Mouse (Mus musculus): ENCODE data around the gene Gm21974.
"Not testable (repeated sequence)": the region's sequence is repeated elsewhere in the genome, so short reads cannot be mapped to it uniquely, and the experiment has no call there.

Gene Gm21974

GRCm38 (mm10) chr7:127915293-127915692, 20.0 kb upstream of the Gm21974 start:
- DNase-seq (ENCODE audit: low spot score in 2 of 2) = no peak

GRCm38 (mm10) chr7:127912938-127913337, 17.7 kb upstream of the Gm21974 start:
- no peak for DNase-seq (ENCODE audit: low spot score in 2 of 2)

DNA sequence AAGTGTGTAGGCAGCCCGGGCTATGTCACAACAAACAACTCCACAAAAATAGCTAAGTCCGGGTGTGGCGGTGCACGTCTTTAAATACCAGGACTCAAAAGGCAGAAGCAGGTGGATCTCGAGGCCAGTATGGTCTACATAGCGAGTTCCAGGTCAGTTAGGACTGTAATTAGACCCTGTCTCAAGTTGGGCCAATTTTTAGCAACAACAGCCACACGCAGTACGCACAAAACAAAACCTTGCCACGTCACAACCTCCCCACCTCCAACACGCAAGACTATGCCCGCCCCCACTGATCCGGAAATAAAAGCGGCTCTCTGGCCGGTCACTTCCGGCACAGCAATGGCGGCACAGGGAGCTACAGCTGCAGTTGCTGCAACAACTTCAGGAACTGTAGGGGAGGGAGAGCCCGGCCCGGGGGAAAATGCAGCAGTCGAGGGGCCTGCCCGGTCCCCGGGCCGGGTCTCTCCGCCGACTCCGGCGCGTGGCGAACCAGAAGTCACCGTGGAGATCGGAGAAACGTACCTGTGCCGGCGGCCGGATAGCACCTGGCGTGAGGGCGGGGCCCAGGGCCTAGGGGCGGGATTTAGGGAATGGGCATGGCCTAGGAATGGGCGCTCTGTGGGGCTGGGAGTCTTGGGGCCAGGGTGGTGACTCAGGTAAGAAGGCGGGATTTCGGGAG, 17.1 kb upstream of the Gm21974 start, which contains the start of gene Kat8:
TSS of gene Kat8 (plus strand) at position 327 of the 682 bp plus-strand sequence.
- peak; percentile 86 to 91 for DNase-seq (ENCODE audit: low spot score in 2 of 2)

GRCm38 (mm10) chr7:127908656-127909055, 13.4 kb upstream of the Gm21974 start:
- no peak for DNase-seq (ENCODE audit: low spot score in 2 of 2)

GRCm38 (mm10) chr7:127907939-127908338, 12.7 kb upstream of the Gm21974 start:
- DNase-seq (ENCODE audit: low spot score in 2 of 2) = no peak

DNA sequence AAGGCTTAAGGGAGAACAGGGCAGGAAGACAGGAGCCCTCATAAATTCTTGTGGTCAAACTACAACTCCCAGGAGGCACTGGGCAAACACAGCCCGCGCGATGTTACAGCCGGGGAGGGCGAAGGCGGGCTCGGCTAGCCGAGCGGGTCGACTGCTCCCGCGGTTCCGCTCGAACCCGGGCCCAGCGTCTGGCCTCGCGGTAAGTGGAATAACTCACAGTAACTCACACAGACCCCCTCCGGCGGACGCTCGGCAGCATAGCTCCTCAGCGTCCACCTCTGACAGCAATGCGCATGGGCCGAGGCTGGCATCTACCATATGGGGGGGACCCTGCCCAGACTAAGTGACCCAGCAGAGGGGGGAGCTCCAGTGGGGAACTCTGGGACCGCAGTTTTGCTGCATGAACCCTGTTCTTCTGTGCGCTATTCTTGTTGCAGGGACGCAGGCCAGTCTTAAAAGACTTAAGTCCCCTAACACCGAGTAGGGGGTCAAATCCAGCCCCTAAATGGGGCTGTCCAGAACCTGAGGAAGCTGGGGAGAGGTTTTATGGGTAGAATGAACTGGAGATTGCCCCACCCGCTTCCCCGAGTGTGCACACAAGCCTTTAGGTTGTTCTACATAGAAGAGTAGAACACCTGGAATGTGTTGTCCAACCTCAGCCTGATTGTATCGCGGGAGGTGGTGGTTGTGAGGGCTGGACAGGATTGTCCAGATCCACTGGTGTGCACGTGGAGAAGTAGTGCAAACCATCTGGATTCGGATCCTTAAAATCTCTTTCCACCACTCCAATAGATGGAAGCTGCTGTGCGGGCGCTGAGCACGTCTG, 8.9 kb upstream of the Gm21974 start, which contains the start of gene Bckdk:
TSS of gene Bckdk (plus strand) at position 112 of the 826 bp plus-strand sequence.
- peak; percentile 57 to 72 for DNase-seq (ENCODE audit: low spot score in 2 of 2)

GRCm38 (mm10) chr7:127901772-127902171, 6.5 kb upstream of the Gm21974 start:
- DNase-seq (ENCODE audit: low spot score in 2 of 2) = no peak

DNA sequence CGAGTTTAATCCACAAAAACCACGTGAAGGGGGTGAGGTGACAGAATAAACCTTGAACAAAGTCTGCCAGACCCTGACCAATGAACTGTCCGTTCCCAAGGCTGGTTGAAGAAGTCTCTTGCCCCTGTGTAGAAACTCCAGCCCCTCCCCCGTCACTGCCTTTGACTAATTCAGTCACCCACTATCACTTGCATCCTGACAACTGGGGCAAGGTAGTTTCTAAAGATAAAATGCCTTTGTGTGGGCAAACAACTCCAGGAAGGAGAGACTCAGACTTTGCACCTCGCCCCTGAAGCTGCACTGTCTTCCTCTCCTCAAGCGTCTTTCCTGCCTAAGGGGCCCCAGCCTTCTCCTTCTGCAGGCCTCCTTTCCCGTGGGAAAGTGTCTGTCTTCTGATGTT, 4.7 kb upstream of the Gm21974 start:
- DNase-seq (ENCODE audit: low spot score in 2 of 2) = no peak

- DNase-seq (ENCODE audit: low spot score in 2 of 2) = no peak
These were observed 3.1 kb upstream of the Gm21974 start for GRCm38 (mm10) chr7:127898179-127898956.

- DNase-seq (ENCODE audit: low spot score in 2 of 2) = no peak
These were observed 2.3 kb upstream of the Gm21974 start for GRCm38 (mm10) chr7:127897542-127897941.

DNA sequence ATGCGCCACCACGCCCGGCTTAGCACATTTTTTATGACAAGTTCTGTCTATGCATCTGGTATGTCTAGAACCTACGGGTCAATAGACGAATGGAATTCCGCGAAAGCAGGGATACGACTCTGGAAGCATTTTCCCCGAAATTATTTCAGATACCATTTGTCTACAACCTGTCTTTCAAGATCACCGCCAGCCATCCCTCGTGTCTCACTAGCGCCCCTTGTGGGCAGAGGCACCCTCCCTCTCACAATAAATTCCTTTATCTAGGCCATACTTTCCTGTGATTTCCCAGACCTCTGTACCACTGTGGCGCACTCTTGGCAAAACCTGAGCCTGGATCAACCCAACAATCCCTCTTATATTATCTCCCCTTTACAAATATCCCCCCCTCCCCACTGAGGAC, 1.1 kb upstream of the Gm21974 start:
- DNase-seq (ENCODE audit: low spot score in 2 of 2) = peak in 1 of 2 experiments; percentile 33

GRCm38 (mm10) chr7:127895891-127896290, 637 bp upstream of the Gm21974 start:
- not testable (repeated sequence) for DNase-seq (ENCODE audit: low spot score in 2 of 2)

DNA sequence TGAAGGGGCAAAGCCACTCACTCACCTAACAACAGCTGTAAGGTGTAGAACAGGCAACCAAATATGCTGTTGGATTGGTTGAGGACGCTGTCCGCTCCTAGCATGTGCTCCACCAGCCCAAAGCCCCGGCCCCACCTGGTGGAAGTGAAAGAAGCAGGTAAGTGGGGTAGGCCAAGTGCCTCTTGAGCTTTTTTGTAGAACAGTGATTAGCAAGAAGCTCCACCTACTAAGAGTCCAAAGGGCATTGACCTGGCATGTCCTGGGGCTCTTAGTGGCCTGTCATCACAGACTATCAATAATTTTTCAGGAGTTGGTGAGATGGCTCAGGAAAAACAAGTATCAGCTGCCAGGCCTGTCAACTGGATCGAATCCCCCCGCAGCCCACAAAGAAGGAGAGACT, 774 bp downstream of the Gm21974 start:
- DNase-seq (ENCODE audit: low spot score in 2 of 2) = no peak

- no peak for DNase-seq (ENCODE audit: low spot score in 2 of 2)
These were observed 4.5 kb downstream of the Gm21974 start, which contains the start of gene Prss53 for GRCm38 (mm10) chr7:127890798-127891197. Gene Prss53, minus strand, starts transcription at chr7:127890970.

- no peak for DNase-seq (ENCODE audit: low spot score in 2 of 2)
These were observed 6.4 kb downstream of the Gm21974 start for GRCm38 (mm10) chr7:127888821-127889220.

DNA sequence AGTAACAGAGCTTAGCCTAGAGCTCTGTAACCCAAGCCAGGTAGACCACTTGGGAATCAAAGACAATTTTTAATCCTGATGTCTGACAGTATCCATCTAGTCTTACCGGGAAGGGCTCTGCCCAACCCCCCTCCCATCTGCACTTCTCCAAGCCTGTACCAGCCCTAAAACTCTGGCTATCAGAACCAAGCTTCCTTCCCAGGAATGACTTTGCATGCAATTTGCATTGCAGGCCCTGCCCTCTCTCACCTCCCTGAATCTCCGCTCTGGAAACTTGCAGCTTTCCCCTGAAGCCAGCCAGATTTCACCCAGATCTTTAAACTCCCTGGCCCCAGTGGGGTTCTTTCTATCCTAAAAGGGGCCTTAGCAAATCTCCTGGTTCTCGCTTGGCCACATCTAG, 7.5 kb downstream of the Gm21974 start:
- DNase-seq (ENCODE audit: low spot score in 2 of 2) = no peak

DNA sequence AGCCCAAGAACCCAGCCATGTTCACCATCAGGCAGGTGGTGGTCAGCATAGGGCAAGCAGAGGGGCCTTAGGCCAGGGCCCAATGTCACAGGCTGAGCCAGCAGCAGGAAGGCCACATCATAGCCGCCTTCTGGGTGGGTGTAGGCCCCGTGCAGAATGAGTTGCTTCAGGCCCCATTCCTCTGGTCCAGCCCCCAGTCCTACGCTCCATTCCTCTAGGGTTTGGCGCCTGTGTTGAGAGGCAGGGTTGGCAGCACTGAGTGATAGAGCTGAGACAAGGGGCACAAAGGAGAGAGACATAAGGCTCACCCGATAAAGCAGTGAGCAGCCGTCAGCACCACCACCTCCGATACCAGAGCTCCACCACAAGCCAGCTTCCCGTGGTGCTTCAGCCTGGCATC, 8.1 kb downstream of the Gm21974 start:
- no peak for DNase-seq (ENCODE audit: low spot score in 2 of 2)

GRCm38 (mm10) chr7:127886551-127886950, 8.7 kb downstream of the Gm21974 start:
- DNase-seq (ENCODE audit: low spot score in 2 of 2) = no peak

DNA sequence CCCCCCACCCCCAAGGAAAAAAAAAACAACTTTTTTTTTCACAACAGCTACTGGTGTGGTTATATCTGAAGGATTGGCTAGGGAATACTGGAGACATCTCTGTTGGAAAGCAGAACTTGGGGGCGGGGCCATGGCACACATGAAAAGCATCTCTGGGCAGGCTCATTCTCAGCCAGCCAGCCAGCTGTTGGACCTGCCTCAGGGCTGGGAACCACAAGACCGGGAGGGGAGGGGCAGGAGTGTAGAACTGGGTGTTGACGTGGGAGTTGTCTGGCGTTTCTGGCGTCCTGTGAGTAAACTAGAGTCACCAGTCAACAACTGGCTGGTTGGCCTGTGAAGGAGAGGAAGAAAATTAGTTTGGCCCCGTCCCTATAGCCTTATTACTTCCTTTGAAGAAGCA, 9.3 kb downstream of the Gm21974 start:
- DNase-seq (ENCODE audit: low spot score in 2 of 2) = peak in 1 of 2 experiments; percentile 62

GRCm38 (mm10) chr7:127880431-127880830, 14.8 kb downstream of the Gm21974 start:
- DNase-seq (ENCODE audit: low spot score in 2 of 2) = no peak

- DNase-seq (ENCODE audit: low spot score in 2 of 2) = no peak
These were observed 16.0 kb downstream of the Gm21974 start for GRCm38 (mm10) chr7:127879301-127879700.

Data from urinary bladder, adult 18-20 months (tissue).